Mouse (Mus musculus) hindbrain, embryonic 11.5 days (tissue): ENCODE measurements around the gene Homer2. TPM values are rescaled to one million over a fixed set of nuclear protein-coding genes. Genes with fewer than 3 reads are reported as not detected.

ENCODE experiments used
- ATAC-seq: fragments of 200-750 bp; cut with Nextera tagmentation; 2 replicates; pipeline ENCODE4 v1.8.0; 2017; ENCODE audit warnings: mild to moderate bottlenecking, moderate TSS enrichment, moderate library complexity; ENCODE audit not compliant: low FRiP score
- DNase-seq: peaks from one replicate; pipeline ENCODE4 v3.0.0-alpha.2; 2015; ENCODE audit warnings: low spot score
- H3K27ac ChIP-seq: fragments of 300-500 bp; sonication (generic); 2 replicates; pipeline ENCODE4 v1.5.1; 2014; ENCODE audit warnings: mild to moderate bottlenecking, low read depth, low read length
- H3K27me3 ChIP-seq: fragments of 300-500 bp; sonication (generic); 2 replicates; pipeline ENCODE4 v1.6.1; 2014; ENCODE audit warnings: mild to moderate bottlenecking, low read length, moderate library complexity, mixed read lengths; ENCODE audit not compliant: control insufficient read depth, insufficient read depth
- H3K36me3 ChIP-seq: fragments of 300-500 bp; sonication (generic); 2 replicates; pipeline ENCODE4 v1.6.1; 2014; ENCODE audit warnings: mild to moderate bottlenecking, low read length, moderate library complexity, mixed read lengths; ENCODE audit not compliant: control insufficient read depth, insufficient read depth
- H3K4me1 ChIP-seq: fragments of 300-500 bp; sonication (generic); replicated peaks from 2 replicates; pipeline ENCODE4 v1.6.1; 2014; ENCODE audit warnings: low read length, mixed read lengths; ENCODE audit not compliant: control insufficient read depth, insufficient read depth
- H3K4me2 ChIP-seq: fragments of 300-500 bp; sonication (generic); replicated peaks from 2 replicates; pipeline ENCODE4 v1.6.1; 2014; ENCODE audit warnings: mild to moderate bottlenecking, low read depth, low read length
- H3K4me3 ChIP-seq: fragments of 300-500 bp; sonication (generic); 2 replicates; pipeline ENCODE4 v1.5.1; 2014; ENCODE audit warnings: low read depth, low read length
- H3K9ac ChIP-seq: fragments of 300-500 bp; sonication (generic); 2 replicates; pipeline ENCODE4 v1.6.1; 2014; ENCODE audit warnings: low read depth, low read length
- H3K9me3 ChIP-seq: fragments of 300-500 bp; sonication (generic); 2 replicates; pipeline ENCODE4 v1.6.1; 2016; ENCODE audit warnings: low read length; ENCODE audit not compliant: control insufficient read depth
- WGBS: fragments of 180-500 bp; shearing (Covaris S2); extraction: QIAGEN DNeasy Blood & Tissue Kit; methylation state at CpG from one replicate; pipeline ENCODE4 v1.1.7; 2014; 5-methylcytosine and 5-hydroxymethylcytosine counted together
- polyA plus RNA-seq: library from polyadenylated mRNA; unstranded; fragments of >200 nt; fragmentation: Nextera tagmentation; extraction: Ambion mirVana; gene quantifications from 2 replicates; pipeline ENCODE4 v1.2.1, GENCODE M21; 2014

The Homer2 gene
- polyA plus RNA-seq, 1 experiment from 2014 or later, result 24.4 TPM

DNA sequence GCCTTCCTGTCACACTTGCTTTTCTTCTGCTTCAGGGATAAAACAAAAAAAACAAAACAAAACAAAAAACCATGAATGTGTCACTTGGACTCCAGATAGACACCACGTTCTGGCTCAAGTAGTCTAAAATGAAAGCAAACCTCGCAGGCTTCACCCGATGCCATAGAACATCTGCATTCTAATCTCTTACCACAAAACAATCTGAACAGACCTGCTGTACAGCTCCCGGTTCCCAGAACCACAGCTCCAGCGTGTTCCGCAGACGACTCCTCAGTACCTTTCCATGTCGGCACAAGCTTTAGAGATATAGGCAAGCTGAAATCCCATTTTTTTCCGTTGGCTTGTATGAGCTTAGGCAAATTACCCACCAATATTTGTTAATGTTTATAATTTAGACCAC lies 22.5 kb upstream of the Homer2 start:
- no peak overlapping the region for H3K9ac ChIP-seq
- no peak overlapping the region for H3K4me3 ChIP-seq
- H3K27me3 ChIP-seq, result no peaks in the 10 kb centered on the region
- H3K9me3 ChIP-seq, result no peaks in the 10 kb centered on the region
- 92% methylated on average over 9 of the region's 9 CpGs for WGBS
- H3K4me1 ChIP-seq, result no peaks in the 10 kb centered on the region
- no peak overlapping the region for H3K4me2 ChIP-seq
- ATAC-seq, result no peak
- H3K36me3 ChIP-seq, result no peaks in the 10 kb centered on the region
- H3K27ac ChIP-seq, result no peak overlapping the region
- DNase-seq, result no peak

DNA sequence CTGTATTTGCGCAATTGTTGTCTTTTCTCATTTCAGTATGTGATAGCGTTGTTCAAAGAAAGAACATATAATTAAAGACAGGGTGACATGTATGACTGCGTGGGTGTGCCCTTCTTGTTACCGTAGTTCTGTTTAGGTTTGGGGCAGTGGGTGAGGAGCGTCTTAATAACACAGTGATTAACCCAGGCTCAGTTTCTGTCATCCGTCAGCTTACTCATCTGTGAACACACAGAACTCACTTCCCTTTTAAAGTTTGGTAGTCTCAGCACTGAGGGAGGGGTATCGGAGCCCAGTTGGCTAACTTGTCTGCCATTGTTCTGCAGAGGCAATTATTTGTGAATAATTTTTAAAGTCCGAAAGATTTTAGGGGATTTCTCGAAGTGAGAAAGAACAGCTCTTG lies 20.4 kb upstream of the Homer2 start:
- Histone ChIP-seq H3K9me3 (no peaks in the 10 kb centered on the region), H3K9ac (no peak overlapping the region), H3K4me2 (no peak overlapping the region), H3K4me1 (no peaks in the 10 kb centered on the region), H3K4me3 (no peak overlapping the region), H3K27ac (no peak overlapping the region), H3K27me3 (no peaks in the 10 kb centered on the region), H3K36me3 (no peaks in the 10 kb centered on the region)
- DNase-seq, result no peak
- WGBS, result 87% methylated on average over 9 of the region's 9 CpGs
- ATAC-seq, result no peak

- H3K27me3 ChIP-seq, result no peaks in the 10 kb centered on the region
- H3K4me3 ChIP-seq, result no peak overlapping the region
- no peak for DNase-seq
- no peaks in the 10 kb centered on the region for H3K4me1 ChIP-seq
- H3K4me2 ChIP-seq, result no peak overlapping the region
- no peaks in the 10 kb centered on the region for H3K9me3 ChIP-seq
- no peak overlapping the region for H3K27ac ChIP-seq
- no peaks in the 10 kb centered on the region for H3K36me3 ChIP-seq
- no peak for ATAC-seq
- 61% methylated on average over 2 of the region's 2 CpGs for WGBS
- H3K9ac ChIP-seq, result no peak overlapping the region
These were observed 19.3 kb upstream of the Homer2 start for GRCm38 (mm10) chr7:81726728-81727005.

DNA sequence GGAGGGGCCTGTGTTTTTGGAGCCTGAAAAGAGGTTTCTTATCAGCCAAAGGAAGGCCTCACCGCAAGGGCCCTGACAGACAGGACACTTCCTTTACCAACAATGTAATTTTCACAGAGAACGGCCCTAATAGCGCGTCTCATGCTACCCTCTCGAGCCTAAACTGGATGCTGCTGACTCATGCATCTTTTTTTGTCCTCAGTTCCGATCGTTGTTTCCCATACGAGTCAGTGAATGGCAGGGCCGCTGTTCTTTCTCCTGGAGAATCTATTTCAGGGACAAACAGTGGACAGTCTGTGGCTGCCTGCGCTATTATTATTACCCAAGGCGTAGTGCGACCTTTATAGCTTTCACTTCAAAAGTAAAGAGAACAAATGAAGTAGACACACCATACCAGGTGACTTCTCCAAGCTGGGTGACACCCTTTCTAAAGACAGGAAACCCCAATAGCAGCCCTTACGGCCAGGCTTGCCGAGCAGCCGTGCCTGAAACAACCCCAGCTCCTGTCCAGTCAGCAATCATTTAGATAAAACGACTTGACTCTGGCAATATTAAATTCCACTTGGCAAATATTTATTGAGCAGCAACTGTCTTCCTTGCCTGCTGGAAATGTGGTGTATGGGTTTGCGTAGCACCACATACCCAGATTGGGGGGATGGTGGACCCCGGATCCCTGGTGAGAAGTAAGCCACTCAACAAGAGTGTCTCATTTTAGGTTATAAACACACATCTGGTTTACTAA lies 18.8 kb upstream of the Homer2 start:
- Histone ChIP-seq H3K36me3 (no peaks in the 10 kb centered on the region), H3K27ac (no peak overlapping the region), H3K4me3 (no peak overlapping the region), H3K9me3 (no peaks in the 10 kb centered on the region), H3K9ac (no peak overlapping the region), H3K27me3 (no peaks in the 10 kb centered on the region), H3K4me2 (no peak overlapping the region), H3K4me1 (no peaks in the 10 kb centered on the region)
- whole genome bisulfite sequencing, result 84% methylated on average over 18 of the region's 18 CpGs
- no peak for DNase-seq
- ATAC-seq, result no peak

DNA sequence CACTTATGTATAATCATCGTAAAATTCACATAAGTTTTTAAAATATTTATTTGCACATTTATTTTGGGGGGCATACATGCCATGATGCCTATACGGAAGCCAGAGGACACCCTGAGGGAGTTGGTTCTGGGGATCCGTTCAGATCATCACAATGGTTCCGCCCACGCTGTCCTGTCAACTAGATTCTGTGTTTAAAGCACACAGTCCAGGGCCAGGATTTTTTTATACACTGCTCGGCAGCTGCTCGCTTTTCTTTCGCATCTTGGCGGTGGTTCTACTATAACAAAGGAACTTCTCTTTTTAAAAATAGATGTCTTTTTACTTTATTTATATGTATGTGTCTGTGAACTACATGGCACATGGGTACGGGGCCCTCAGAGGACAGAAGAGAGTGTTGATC lies 16.5 kb upstream of the Homer2 start:
- Histone ChIP-seq H3K27me3 (no peaks in the 10 kb centered on the region), H3K36me3 (no peaks in the 10 kb centered on the region), H3K4me2 (no peak overlapping the region), H3K9me3 (no peaks in the 10 kb centered on the region), H3K4me3 (no peak overlapping the region), H3K9ac (no peak overlapping the region), H3K4me1 (no peaks in the 10 kb centered on the region), H3K27ac (no peak overlapping the region)
- DNase-seq, result no peak
- 91% methylated on average over 10 of the region's 10 CpGs for WGBS
- ATAC-seq, result no peak

- WGBS, result 75% methylated on average over 5 of the region's 5 CpGs
- Histone ChIP-seq H3K4me3 (no peak overlapping the region), H3K36me3 (no peaks in the 10 kb centered on the region), H3K27me3 (no peaks in the 10 kb centered on the region), H3K9me3 (no peaks in the 10 kb centered on the region), H3K4me2 (no peak overlapping the region), H3K9ac (no peak overlapping the region), H3K4me1 (no peaks in the 10 kb centered on the region), H3K27ac (no peak overlapping the region)
- ATAC-seq (no peak), DNase-seq (no peak)
These were observed 13.9 kb upstream of the Homer2 start for GRCm38 (mm10) chr7:81721271-81721670.

- Histone ChIP-seq H3K27me3 (no peaks in the 10 kb centered on the region), H3K27ac (no peak overlapping the region), H3K4me1 (no peaks in the 10 kb centered on the region), H3K36me3 (no peaks in the 10 kb centered on the region), H3K9me3 (no peaks in the 10 kb centered on the region), H3K9ac (no peak overlapping the region), H3K4me3 (no peak overlapping the region), H3K4me2 (no peak overlapping the region)
- DNase-seq (no peak), ATAC-seq (no peak)
- WGBS, result 86% methylated on average over 1 of the region's 1 CpGs
These were observed 11.9 kb upstream of the Homer2 start for GRCm38 (mm10) chr7:81719216-81719661.

DNA sequence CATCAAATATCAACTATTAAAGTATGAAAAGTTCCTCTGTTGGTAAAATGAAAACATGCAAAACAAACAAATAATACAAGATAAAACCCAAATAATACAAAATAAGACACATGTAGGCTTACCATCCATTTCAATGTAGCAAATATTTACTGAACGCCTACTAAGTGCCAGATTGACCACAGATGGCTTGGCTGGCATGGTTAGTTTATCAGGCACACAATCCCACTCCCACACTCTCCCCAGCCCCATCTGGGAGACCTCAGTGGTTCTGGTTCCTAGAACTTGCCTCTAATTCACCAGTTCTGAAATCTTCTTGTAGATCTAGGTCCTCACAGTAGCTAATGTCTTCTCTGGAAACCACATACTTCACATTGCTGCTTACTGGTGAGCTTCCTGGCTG lies 11.3 kb upstream of the Homer2 start:
- no peaks in the 10 kb centered on the region for H3K4me1 ChIP-seq
- DNase-seq (no peak), ATAC-seq (no peak)
- no peaks in the 10 kb centered on the region for H3K9me3 ChIP-seq
- no peaks in the 10 kb centered on the region for H3K27me3 ChIP-seq
- no peak overlapping the region for H3K27ac ChIP-seq
- whole genome bisulfite sequencing, result 67% methylated on average over 1 of the region's 1 CpGs
- H3K9ac ChIP-seq, result no peak overlapping the region
- H3K36me3 ChIP-seq, result no peaks in the 10 kb centered on the region
- H3K4me3 ChIP-seq, result no peak overlapping the region
- H3K4me2 ChIP-seq, result no peak overlapping the region

DNA sequence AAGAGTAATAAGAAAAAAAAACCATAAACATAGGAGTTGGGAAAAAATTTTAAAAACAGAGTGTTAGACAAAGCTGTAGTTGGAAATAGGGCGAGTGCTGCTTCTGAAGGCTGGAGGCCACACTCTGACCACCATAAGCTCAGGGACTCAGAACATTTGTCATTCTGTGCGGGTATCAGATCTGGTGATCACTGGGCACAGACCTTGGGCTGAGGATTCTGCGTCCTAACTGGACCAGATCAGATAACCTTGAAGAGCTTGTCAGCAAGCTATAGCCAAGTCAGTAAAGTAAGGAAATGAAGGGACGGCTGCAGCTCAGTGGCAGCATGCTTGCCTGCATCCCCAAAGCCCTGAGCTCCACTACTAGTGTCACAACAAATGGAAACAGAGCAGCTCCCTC lies 2.8 kb upstream of the Homer2 start:
- Histone ChIP-seq H3K4me2 (no peak overlapping the region), H3K4me3 (no peak overlapping the region), H3K9ac (no peak overlapping the region), H3K9me3 (no peaks in the 10 kb centered on the region), H3K27ac (no peak overlapping the region), H3K27me3 (peaks cover 10% of the 10 kb centered on the region), H3K36me3 (no peaks in the 10 kb centered on the region), H3K4me1 (peaks cover 4% of the 10 kb centered on the region; the same call in 1 of the 2 replicates)
- DNase-seq, result no peak
- no peak for ATAC-seq
- WGBS, result 89% methylated on average over 4 of the region's 4 CpGs
